Mouse (Mus musculus) spleen, adult 18-20 months (tissue): Measurements from ENCODE around the gene Rrp8.
"Not testable (repeated sequence)": the region's sequence is repeated elsewhere in the genome, so short reads cannot be mapped to it uniquely, and the experiment has no call there.

Source experiments
- DNase-seq, 2 experiments: peaks; one replicate each; pipeline ENCODE4 v3.0.0; 2022; ENCODE audit warnings: mixed read lengths in 2 of 2

Gene Rrp8

GRCm38 (mm10) chr7:105743926-105744590 is 6.9 kb upstream of the Rrp8 start, which contains the start of gene Taf10:
Taf10 (minus strand) TSS chr7:105744361.
- peak; percentile 82 to 87 for DNase-seq

- not testable (repeated sequence) for DNase-seq
These were observed 6.2 kb upstream of the Rrp8 start for GRCm38 (mm10) chr7:105743246-105743925.

GRCm38 (mm10) chr7:105742539-105743215 is 5.5 kb upstream of the Rrp8 start:
- not testable (repeated sequence) for DNase-seq

GRCm38 (mm10) chr7:105741978-105742377 is 4.8 kb upstream of the Rrp8 start:
- DNase-seq, result no peak

- no peak for DNase-seq
These were observed 3.7 kb upstream of the Rrp8 start for GRCm38 (mm10) chr7:105740851-105741250.

GRCm38 (mm10) chr7:105740089-105740795 is 3.1 kb upstream of the Rrp8 start:
- no peak for DNase-seq

- no peak for DNase-seq
These were observed 1.8 kb upstream of the Rrp8 start for GRCm38 (mm10) chr7:105738948-105739347.

GRCm38 (mm10) chr7:105738286-105738685 is 1.1 kb upstream of the Rrp8 start:
- DNase-seq, result no peak

GRCm38 (mm10) chr7:105737648-105738047 is 463 bp upstream of the Rrp8 start:
- DNase-seq, result no peak

- DNase-seq, result peak; percentile 83
These were observed 802 bp downstream of the Rrp8 start, which contains the start of gene Ilk for GRCm38 (mm10) chr7:105736264-105736901. Ilk (plus strand) TSS chr7:105736592.

- not testable (repeated sequence) for DNase-seq
These were observed 1.7 kb downstream of the Rrp8 start for GRCm38 (mm10) chr7:105735464-105735863.

GRCm38 (mm10) chr7:105734826-105735225 is 2.4 kb downstream of the Rrp8 start:
- DNase-seq, result no peak

GRCm38 (mm10) chr7:105733836-105734235 is 3.3 kb downstream of the Rrp8 start:
- DNase-seq, result no peak

GRCm38 (mm10) chr7:105728701-105729428 is 8.3 kb downstream of the Rrp8 start:
- DNase-seq, result no peak

- no peak for DNase-seq
These were observed 10.2 kb downstream of the Rrp8 start for GRCm38 (mm10) chr7:105726980-105727325.

GRCm38 (mm10) chr7:105726144-105726979 is 10.8 kb downstream of the Rrp8 start:
- DNase-seq, result no peak

GRCm38 (mm10) chr7:105721916-105722315 is 15.3 kb downstream of the Rrp8 start:
- DNase-seq, result no peak

GRCm38 (mm10) chr7:105715366-105715765 is 21.8 kb downstream of the Rrp8 start:
- no peak for DNase-seq

- no peak for DNase-seq
These were observed 28.5 kb downstream of the Rrp8 start for GRCm38 (mm10) chr7:105708733-105709132.

- DNase-seq, result no peak
These were observed 33.4 kb downstream of the Rrp8 start for GRCm38 (mm10) chr7:105703816-105704215.

- DNase-seq, result no peak
These were observed 34.0 kb downstream of the Rrp8 start for GRCm38 (mm10) chr7:105703184-105703583.
